Mouse (Mus musculus): Measurements from ENCODE around the gene Slc38a4. TPM values are rescaled to one million over a fixed set of nuclear protein-coding genes. Genes with fewer than 3 reads are reported as not detected.
A peak's percentile ranks its signal among the peaks of the same experiment; 100 is the strongest.

Slc38a4 gene
- total and polyA plus RNA-seq, 2 experiments: 659 to 1,197 TPM

DNA sequence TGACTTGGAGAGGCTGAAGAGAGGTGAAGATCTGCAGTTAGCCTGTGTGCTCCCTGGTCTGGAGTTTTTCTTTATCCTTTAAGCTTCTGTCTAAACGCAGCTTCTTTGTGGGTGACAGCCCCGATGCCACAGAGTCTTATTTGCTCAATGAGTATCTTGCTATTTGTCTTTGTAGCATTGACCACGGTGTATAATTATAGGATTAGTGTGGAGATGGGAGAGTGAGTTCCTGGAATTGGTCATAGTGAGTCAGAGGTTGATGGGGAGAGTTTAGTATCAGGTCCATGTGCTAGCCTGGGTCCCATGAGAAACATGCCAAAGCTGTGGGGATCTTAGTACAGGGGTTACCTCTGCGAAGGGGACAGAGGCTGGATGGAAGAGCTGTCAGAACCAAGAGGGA is 41.8 kb upstream of the Slc38a4 start:
- no peak for TF ChIP-seq POLR2A (IDR thresholded peaks at IDR 0.05; ENCODE audit: extremely low read depth, insufficient read depth, low read length)
- no peaks in the 10 kb centered on the region for H3K79me2 ChIP-seq (ENCODE audit: control insufficient read depth, insufficient read depth, low read length)
- H3K27me3 ChIP-seq (ENCODE audit: control insufficient read depth, insufficient read depth, low read length): no peaks in the 10 kb centered on the region
- no peak overlapping the region for H3K9ac ChIP-seq (ENCODE audit: low read depth, low read length)
- peaks cover 5% of the 10 kb centered on the region for H3K4me1 ChIP-seq (ENCODE audit: control insufficient read depth, insufficient read depth, low read length)
- no peak overlapping the region for H3K27ac ChIP-seq (replicated peaks; ENCODE audit: insufficient read depth, low read depth, low read length)
- DNase-seq (ENCODE audit: extremely low read depth, low read depth, low spot score): no peak
- no peak overlapping the region for H3K4me3 ChIP-seq (ENCODE audit: insufficient read depth, low read depth, low read length)
- 66% methylated on average over 4 of the region's 4 CpGs for WGBS
- no peaks in the 10 kb centered on the region for H3K36me3 ChIP-seq (ENCODE audit: control insufficient read depth, insufficient read depth, low read length)

DNA sequence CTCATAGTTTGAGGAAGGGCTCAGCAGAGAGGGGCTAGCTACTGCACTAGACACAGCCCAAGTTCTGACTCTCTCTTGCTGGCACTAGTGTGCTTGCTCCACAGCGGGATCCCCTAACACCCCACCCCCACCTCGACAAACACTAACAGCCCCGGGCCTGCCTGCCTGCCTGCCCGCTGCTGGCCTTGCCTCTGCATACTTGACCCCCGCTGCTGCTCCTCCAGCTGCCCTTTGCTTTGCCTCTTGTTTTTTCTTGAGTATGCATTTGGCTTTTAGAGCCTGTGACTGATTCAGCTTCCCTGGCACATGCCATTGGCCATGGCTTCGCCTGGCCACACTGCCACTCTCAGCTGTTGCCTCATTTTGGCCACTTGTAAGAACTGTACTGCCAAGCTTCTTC is 33.8 kb upstream of the Slc38a4 start:
- peak; percentile 89 for DNase-seq (ENCODE audit: extremely low read depth, low read depth, low spot score)
- 16% methylated on average over 6 of the region's 6 CpGs for WGBS
- H3K27ac ChIP-seq (replicated peaks; ENCODE audit: insufficient read depth, low read depth, low read length): no peak overlapping the region
- no peak for TF ChIP-seq CTCF (IDR thresholded peaks at IDR 0.05; ENCODE audit: low read depth, low read length)
- TF ChIP-seq POLR2A (IDR thresholded peaks at IDR 0.05; ENCODE audit: extremely low read depth, insufficient read depth, low read length): no peak
- peak overlapping the region; percentile 37; the same call in 1 of the 2 replicates for H3K4me3 ChIP-seq (ENCODE audit: insufficient read depth, low read depth, low read length)
- H3K9ac ChIP-seq (ENCODE audit: low read depth, low read length): peak overlapping the region; percentile 36
- H3K79me2 ChIP-seq (ENCODE audit: control insufficient read depth, insufficient read depth, low read length): no peaks in the 10 kb centered on the region
- no peaks in the 10 kb centered on the region for H3K27me3 ChIP-seq (ENCODE audit: control insufficient read depth, insufficient read depth, low read length)
- H3K36me3 ChIP-seq (ENCODE audit: control insufficient read depth, insufficient read depth, low read length): no peaks in the 10 kb centered on the region
- no peaks in the 10 kb centered on the region; the same call in 1 of the 2 replicates for H3K4me1 ChIP-seq (ENCODE audit: control insufficient read depth, insufficient read depth, low read length)

DNA sequence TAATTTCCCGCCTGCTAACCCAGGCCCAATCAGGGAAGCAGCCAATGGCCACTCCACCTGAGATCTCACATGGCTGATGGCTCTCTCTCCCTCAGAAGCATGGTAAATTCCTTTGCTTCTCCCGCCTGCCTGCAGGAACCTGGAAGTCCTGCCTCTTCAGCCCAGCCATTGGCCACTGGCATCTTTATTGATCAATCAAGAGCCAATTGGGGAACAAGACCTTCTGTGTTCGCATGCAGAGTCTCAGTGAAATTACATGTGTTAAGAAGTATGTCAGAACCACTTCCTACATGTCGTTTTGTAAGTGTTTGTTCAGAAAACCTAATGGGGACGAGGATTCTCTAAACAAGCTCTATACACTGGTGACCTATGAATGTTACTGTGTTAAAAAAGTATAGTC is 30.1 kb upstream of the Slc38a4 start:
- H3K4me1 ChIP-seq (ENCODE audit: control insufficient read depth, insufficient read depth, low read length): no peaks in the 10 kb centered on the region; the same call in 1 of the 2 replicates

DNA sequence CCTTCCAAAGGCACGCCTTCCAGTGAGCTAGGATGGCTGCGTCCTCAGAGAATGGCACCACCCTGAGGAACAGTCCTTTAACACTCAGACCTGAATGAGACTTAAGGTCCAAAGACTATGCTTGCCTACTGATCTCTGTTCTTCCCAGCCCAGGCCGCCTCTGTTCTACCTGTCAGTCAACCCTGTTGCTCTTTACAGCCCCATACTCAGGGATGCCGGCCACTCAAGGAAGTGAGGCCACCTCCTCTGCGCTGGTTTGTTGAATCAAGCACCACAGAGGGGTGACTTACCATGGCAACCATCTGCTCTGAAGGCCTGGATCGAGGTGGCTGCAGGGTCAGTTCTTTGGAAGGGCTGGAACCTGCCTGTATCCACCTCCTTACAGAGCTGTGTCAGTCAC is 21.9 kb upstream of the Slc38a4 start:
- H3K79me2 ChIP-seq (ENCODE audit: control insufficient read depth, insufficient read depth, low read length): no peaks in the 10 kb centered on the region
- peaks cover 7% of the 10 kb centered on the region; the same call in 1 of the 2 replicates for H3K4me1 ChIP-seq (ENCODE audit: control insufficient read depth, insufficient read depth, low read length)
- WGBS: 95% methylated on average over 6 of the region's 6 CpGs
- no peak overlapping the region for H3K4me3 ChIP-seq (ENCODE audit: insufficient read depth, low read depth, low read length)
- no peaks in the 10 kb centered on the region for H3K27me3 ChIP-seq (ENCODE audit: control insufficient read depth, insufficient read depth, low read length)
- H3K36me3 ChIP-seq (ENCODE audit: control insufficient read depth, insufficient read depth, low read length): no peaks in the 10 kb centered on the region
- H3K9ac ChIP-seq (ENCODE audit: low read depth, low read length): no peak overlapping the region
- H3K27ac ChIP-seq (replicated peaks; ENCODE audit: insufficient read depth, low read depth, low read length): no peak overlapping the region
- TF ChIP-seq CTCF (IDR thresholded peaks at IDR 0.05; ENCODE audit: low read depth, low read length) (no peak), POLR2A (IDR thresholded peaks at IDR 0.05; ENCODE audit: extremely low read depth, insufficient read depth, low read length) (no peak)
- no peak for DNase-seq (ENCODE audit: extremely low read depth, low read depth, low spot score)

More for the DNA sequence above, 30.1 kb upstream of the Slc38a4 start:
- no peak overlapping the region for H3K27ac ChIP-seq (replicated peaks; ENCODE audit: insufficient read depth, low read depth, low read length)
- H3K9ac ChIP-seq (ENCODE audit: low read depth, low read length): no peak overlapping the region
- no peaks in the 10 kb centered on the region for H3K79me2 ChIP-seq (ENCODE audit: control insufficient read depth, insufficient read depth, low read length)
- no peaks in the 10 kb centered on the region for H3K36me3 ChIP-seq (ENCODE audit: control insufficient read depth, insufficient read depth, low read length)
- DNase-seq (ENCODE audit: extremely low read depth, low read depth, low spot score): peak; percentile 54
- no peaks in the 10 kb centered on the region for H3K27me3 ChIP-seq (ENCODE audit: control insufficient read depth, insufficient read depth, low read length)
- TF ChIP-seq POLR2A (IDR thresholded peaks at IDR 0.05; ENCODE audit: extremely low read depth, insufficient read depth, low read length) (no peak), CTCF (IDR thresholded peaks at IDR 0.05; ENCODE audit: low read depth, low read length) (no peak)
- H3K4me3 ChIP-seq (ENCODE audit: insufficient read depth, low read depth, low read length): no peak overlapping the region
- WGBS: 45% methylated on average over 5 of the region's 5 CpGs

DNA sequence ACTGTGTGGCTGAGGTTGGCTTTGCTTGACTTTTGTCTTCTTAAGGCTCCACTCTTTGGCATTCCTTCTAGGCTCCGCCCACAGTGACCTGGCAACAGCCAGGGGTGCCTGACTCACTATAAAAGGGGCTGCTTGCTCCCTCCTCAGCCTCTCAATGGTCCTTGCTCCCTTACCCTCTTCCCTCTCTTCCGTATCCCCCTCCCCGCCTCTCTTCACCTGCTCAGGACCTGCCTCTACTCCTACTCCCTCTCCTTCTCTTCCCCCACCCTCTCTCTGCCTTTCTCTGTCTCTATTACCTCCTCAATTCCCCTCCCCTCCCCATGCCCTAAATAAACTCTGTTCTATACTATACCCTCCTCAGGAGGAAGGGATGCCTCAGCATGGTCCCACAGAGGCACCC is 20.3 kb upstream of the Slc38a4 start:
- peaks cover 7% of the 10 kb centered on the region; the same call in 1 of the 2 replicates for H3K4me1 ChIP-seq (ENCODE audit: control insufficient read depth, insufficient read depth, low read length)
- no peak for TF ChIP-seq CTCF (IDR thresholded peaks at IDR 0.05; ENCODE audit: low read depth, low read length)
- no peak for TF ChIP-seq POLR2A (IDR thresholded peaks at IDR 0.05; ENCODE audit: extremely low read depth, insufficient read depth, low read length)
- no peak overlapping the region for H3K4me3 ChIP-seq (ENCODE audit: insufficient read depth, low read depth, low read length)
- 98% methylated on average over 3 of the region's 3 CpGs for WGBS
- H3K9ac ChIP-seq (ENCODE audit: low read depth, low read length): no peak overlapping the region
- H3K27ac ChIP-seq (replicated peaks; ENCODE audit: insufficient read depth, low read depth, low read length): no peak overlapping the region
- no peaks in the 10 kb centered on the region for H3K27me3 ChIP-seq (ENCODE audit: control insufficient read depth, insufficient read depth, low read length)
- no peaks in the 10 kb centered on the region for H3K36me3 ChIP-seq (ENCODE audit: control insufficient read depth, insufficient read depth, low read length)
- H3K79me2 ChIP-seq (ENCODE audit: control insufficient read depth, insufficient read depth, low read length): no peaks in the 10 kb centered on the region
- no peak for DNase-seq (ENCODE audit: extremely low read depth, low read depth, low spot score)

DNA sequence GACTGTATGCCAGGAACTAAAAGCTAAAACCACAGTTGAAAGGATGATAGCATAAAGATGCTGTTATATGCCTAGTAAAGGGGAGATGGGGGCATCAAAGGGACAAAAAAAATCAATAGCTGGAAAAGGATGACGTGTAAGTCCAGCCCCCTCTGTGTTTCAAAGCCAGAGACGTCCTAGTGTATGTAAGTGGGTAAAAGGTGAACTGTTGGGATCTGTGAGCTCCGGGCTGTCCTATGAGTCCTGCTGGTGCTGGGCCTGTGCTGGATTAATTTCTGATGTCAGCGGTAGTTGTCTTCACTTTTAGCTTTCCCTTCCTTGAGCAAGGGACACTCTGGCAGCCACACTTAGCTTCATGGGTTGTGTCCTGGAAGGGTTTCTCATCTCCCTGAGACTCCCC is 19.5 kb upstream of the Slc38a4 start:
- Histone ChIP-seq H3K27ac (replicated peaks; ENCODE audit: insufficient read depth, low read depth, low read length) (no peak overlapping the region; the same call in 1 of the 2 replicates), H3K4me3 (ENCODE audit: insufficient read depth, low read depth, low read length) (no peak overlapping the region), H3K79me2 (ENCODE audit: control insufficient read depth, insufficient read depth, low read length) (no peaks in the 10 kb centered on the region), H3K9ac (ENCODE audit: low read depth, low read length) (no peak overlapping the region), H3K36me3 (ENCODE audit: control insufficient read depth, insufficient read depth, low read length) (no peaks in the 10 kb centered on the region), H3K4me1 (ENCODE audit: control insufficient read depth, insufficient read depth, low read length) (peaks cover 7% of the 10 kb centered on the region; the same call in 1 of the 2 replicates), H3K27me3 (ENCODE audit: control insufficient read depth, insufficient read depth, low read length) (no peaks in the 10 kb centered on the region)
- DNase-seq (ENCODE audit: extremely low read depth, low read depth, low spot score): peak; percentile 49
- TF ChIP-seq POLR2A (IDR thresholded peaks at IDR 0.05; ENCODE audit: extremely low read depth, insufficient read depth, low read length): no peak
- 19% methylated on average over 4 of the region's 4 CpGs for WGBS
